Mouse (Mus musculus) ES-Bruce4 (cell line): ENCODE results near the gene 1700011L22Rik.

Experiments
- CTCF ChIP-seq: IDR thresholded peaks from one replicate; pipeline ENCODE4 v1.8.1; 2011; ENCODE audit warnings: low read depth, low read length
- EP300 ChIP-seq: IDR thresholded peaks from 2 replicates; pipeline ENCODE4 v1.6.1; 2011; ENCODE audit warnings: low read depth, low read length; ENCODE audit not compliant: insufficient read depth

GRCm38 (mm10) chr8:79272676-79273075 is 24.3 kb upstream of the 1700011L22Rik start:
- TF ChIP-seq CTCF: no peak
- no peak for TF ChIP-seq EP300
